Mouse (Mus musculus) spleen, adult 2 months (tissue): ENCODE data around the gene Rai14.

Experiments used
- CTCF ChIP-seq: fragments of 200-500 bp; IDR thresholded peaks from 2 replicates; pipeline ENCODE4 v1.5.1; 2011; ENCODE audit warnings: mild to moderate bottlenecking, inconsistent platforms; ENCODE audit not compliant: insufficient read depth, insufficient read length, insufficient replicate concordance; ENCODE audit errors: extremely low read depth
- POLR2A ChIP-seq: fragments of 200-500 bp; IDR thresholded peaks from 2 replicates; pipeline ENCODE4 v1.6.1; 2011; ENCODE audit warnings: low read depth, low read length, inconsistent platforms

DNA sequence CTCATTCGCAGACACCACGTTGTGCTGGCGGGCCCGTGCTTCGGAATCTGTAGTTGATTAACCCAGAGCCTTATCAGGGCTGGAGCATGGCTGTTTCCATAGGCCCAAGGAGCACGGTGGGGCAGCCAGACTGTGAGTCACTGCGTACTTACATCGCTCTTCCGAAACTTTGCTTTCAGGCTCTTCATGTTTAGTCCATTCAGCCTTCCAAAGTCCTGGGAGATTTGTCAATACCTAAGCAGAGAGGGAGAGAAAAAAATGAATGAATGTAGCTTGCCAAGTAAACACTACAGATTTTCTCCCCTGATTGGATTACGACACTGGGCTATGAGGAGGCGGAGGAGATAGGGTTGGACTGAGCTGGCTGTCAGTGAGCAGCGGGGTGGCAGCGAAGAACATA is 24.2 kb downstream of the Rai14 start:
- TF ChIP-seq POLR2A (no peak), CTCF (no peak)
